Mouse (Mus musculus) heart, embryonic 11.5 days (tissue): ENCODE measurements at regions not wholly inside any gene's neighbourhood (a gene's known extent, or its start where the extent isn't known, plus 50 kb on each side); places are given as distances from the start of the nearest gene placed in this dataset.

Experiments
- ATAC-seq: fragments of 200-750 bp; cut with Nextera tagmentation; replicated peaks from 2 replicates; pipeline ENCODE4 v1.8.0; 2017; ENCODE audit warnings: moderate library complexity; ENCODE audit not compliant: insufficient number of reproducible peaks, low FRiP score, low TSS enrichment
- H3K27ac ChIP-seq: fragments of 300-500 bp; sonication (generic); 2 replicates; pipeline ENCODE4 v1.5.1; 2014; ENCODE audit warnings: mild to moderate bottlenecking, low read depth, low read length
- H3K27me3 ChIP-seq: fragments of 300-500 bp; sonication (generic); 2 replicates; pipeline ENCODE4 v1.6.1; 2014; ENCODE audit warnings: mild to moderate bottlenecking, low read length, mixed read lengths; ENCODE audit not compliant: control insufficient read depth, insufficient read depth
- H3K36me3 ChIP-seq: fragments of 300-500 bp; sonication (generic); 2 replicates; pipeline ENCODE4 v1.6.1; 2014; ENCODE audit warnings: mild to moderate bottlenecking, low read length, moderate library complexity, mixed read lengths; ENCODE audit not compliant: control insufficient read depth, insufficient read depth
- H3K4me1 ChIP-seq: fragments of 300-500 bp; sonication (generic); 2 replicates; pipeline ENCODE4 v1.6.1; 2014; ENCODE audit warnings: low read length; ENCODE audit not compliant: control insufficient read depth, insufficient read depth
- H3K4me2 ChIP-seq: fragments of 300-500 bp; sonication (generic); 2 replicates; pipeline ENCODE4 v1.6.1; 2014; ENCODE audit warnings: mild to moderate bottlenecking, moderate library complexity
- H3K4me3 ChIP-seq: fragments of 300-500 bp; sonication (generic); 2 replicates; pipeline ENCODE4 v1.5.1; 2014; ENCODE audit warnings: low read depth, low read length
- H3K9ac ChIP-seq: fragments of 300-500 bp; sonication (generic); 2 replicates; pipeline ENCODE4 v1.6.1; 2014; ENCODE audit warnings: mild to moderate bottlenecking, low read depth, low read length, moderate library complexity
- H3K9me3 ChIP-seq: fragments of 300-500 bp; sonication (generic); replicated peaks from 2 replicates; pipeline ENCODE4 v1.6.1; 2016; ENCODE audit warnings: low read length; ENCODE audit not compliant: control insufficient read depth
- WGBS: fragments of 180-500 bp; shearing (Covaris S2); extraction: QIAGEN DNeasy Blood & Tissue Kit; methylation state at CpG from one replicate; pipeline ENCODE4 v1.1.7; 2014; ENCODE audit not compliant: insufficient replicate concordance; 5-methylcytosine and 5-hydroxymethylcytosine counted together

DNA sequence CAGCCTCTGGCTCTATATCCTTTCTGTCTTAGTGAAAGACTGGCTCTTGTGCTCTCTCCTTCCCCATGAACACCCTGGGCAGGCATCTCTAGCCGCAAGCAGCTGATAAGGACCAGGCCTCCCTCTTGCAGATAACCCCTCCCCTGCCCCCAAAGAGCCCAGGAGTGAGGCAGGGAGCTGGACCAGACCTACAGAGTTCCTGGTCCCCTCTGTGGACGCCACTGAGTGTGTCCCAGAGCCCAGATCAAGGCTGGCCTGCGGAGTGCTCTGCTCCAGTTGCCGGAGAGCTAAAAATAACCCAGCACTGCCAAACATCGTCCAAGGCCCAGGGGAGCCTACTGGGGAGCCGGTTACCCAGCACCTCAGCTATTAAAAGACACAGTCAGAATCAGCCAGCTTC lies 93.2 kb upstream of the Mgme1 start:
- Histone ChIP-seq H3K4me2 (peak overlapping the region; percentile 33), H3K27me3 (no peaks in the 10 kb centered on the region), H3K4me3 (no peak overlapping the region), H3K4me1 (peaks cover 15% of the 10 kb centered on the region), H3K9me3 (no peaks in the 10 kb centered on the region), H3K36me3 (no peaks in the 10 kb centered on the region), H3K27ac (peak overlapping the region; percentile 94), H3K9ac (peak overlapping the region; percentile 58)
- 12% methylated on average over 6 of the region's 6 CpGs for WGBS
- peak; percentile 62 for ATAC-seq

DNA sequence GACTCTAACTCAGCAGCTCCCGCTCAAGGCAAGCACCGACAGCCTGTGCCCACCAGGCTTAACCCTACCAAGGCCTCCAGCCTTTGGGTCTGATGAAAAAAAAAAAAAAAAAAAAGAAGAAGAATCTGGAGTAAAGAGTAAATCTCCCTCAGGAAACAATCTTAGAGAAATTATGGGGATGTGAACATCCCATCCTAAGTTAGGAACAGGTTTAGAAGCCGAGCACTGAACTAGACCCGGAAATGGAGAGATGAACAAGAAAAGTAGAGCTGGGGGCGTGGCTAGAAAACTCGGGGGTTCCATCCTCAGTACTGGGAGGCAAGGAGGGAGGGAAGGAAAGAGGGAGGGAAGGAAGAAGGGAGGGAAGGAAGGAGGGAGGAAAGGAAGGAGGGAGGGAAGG lies 92.5 kb upstream of the Mgme1 start:
- Histone ChIP-seq H3K27ac (peak overlapping the region; percentile 94), H3K9me3 (no peaks in the 10 kb centered on the region), H3K4me2 (peak overlapping the region; percentile 33; the same call in 1 of the 2 replicates), H3K9ac (peak overlapping the region; percentile 58), H3K36me3 (no peaks in the 10 kb centered on the region), H3K4me3 (no peak overlapping the region), H3K27me3 (no peaks in the 10 kb centered on the region), H3K4me1 (peaks cover 15% of the 10 kb centered on the region)
- no peak for ATAC-seq
- 49% methylated on average over 6 of the region's 6 CpGs for WGBS

DNA sequence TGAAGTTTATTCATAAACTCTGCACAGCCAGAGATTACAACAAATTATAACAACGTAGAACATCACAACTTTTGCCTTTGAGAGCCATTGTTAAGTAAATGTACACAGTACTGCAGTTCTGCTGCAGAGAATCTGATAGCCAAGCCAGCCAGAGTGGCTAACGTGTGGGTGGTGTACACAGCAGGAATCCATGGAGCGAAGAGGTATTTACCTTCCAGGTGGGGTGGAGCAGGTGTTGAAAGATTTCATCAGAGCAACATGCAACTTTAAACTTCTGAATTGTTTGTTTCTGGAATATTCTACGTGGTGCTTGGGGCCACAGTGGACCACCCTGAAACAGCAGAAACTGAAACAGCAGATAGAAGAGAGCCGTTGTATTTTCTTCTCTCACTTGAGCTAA lies 88.4 kb upstream of the Mgme1 start:
- H3K9ac ChIP-seq = no peak overlapping the region
- H3K36me3 ChIP-seq = no peaks in the 10 kb centered on the region
- no peak overlapping the region for H3K27ac ChIP-seq
- 72% methylated on average over 5 of the region's 5 CpGs for WGBS
- no peak for ATAC-seq
- H3K9me3 ChIP-seq = no peaks in the 10 kb centered on the region
- no peaks in the 10 kb centered on the region for H3K27me3 ChIP-seq
- no peak overlapping the region for H3K4me3 ChIP-seq
- peaks cover 9% of the 10 kb centered on the region for H3K4me1 ChIP-seq
- H3K4me2 ChIP-seq = no peak overlapping the region

DNA sequence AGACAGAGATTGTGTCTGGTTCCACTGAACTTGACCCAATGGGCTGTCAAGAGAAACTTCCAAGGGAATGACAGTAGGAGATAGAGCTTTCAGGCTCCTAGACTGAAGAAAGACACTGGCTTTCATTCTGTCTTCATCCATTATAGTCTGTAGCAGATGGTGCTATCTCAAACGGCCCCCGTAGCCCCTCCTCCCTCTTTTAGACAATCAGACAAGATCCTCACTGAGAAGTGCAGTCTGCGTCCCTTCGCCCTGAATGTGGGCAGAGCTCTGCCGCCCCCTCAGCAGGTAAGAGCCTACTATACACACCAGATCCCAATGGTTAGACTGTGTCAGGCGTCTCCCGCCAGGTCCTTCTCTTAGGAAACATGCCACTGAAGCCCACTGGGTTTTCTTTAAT lies 87.9 kb upstream of the Mgme1 start:
- ATAC-seq = no peak
- 57% methylated on average over 7 of the region's 7 CpGs for WGBS
- H3K9me3 ChIP-seq = no peaks in the 10 kb centered on the region

DNA sequence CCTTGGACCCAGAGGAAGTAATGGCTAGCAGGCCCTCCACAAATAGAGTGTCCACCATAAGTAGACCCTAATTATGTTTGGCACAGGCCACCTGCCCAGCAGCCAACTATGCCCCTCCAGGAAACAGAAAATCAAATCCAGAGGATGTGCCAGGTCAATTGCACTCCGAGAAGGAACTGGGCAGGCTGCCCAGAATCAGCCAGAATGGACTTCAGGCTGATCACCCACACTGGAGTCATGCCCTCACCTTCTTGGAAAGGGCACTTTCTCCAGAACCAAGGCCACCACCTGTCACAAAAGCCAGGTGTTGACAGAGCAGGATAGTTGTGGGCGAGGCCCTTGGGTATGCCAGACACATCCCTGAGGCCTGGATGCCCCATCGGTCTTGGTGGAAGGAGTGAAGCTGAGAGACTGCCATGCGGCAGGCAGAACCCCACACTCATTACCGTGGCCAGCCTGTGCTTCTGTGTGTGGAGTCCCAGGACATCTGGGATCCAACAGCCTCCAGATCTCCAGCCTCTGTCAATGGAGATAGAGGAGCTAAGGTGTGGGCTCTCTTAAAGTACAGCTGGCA lies 87.0 kb upstream of the Mgme1 start:
- 80% methylated on average over 5 of the region's 5 CpGs for WGBS
- Histone ChIP-seq H3K36me3 (no peaks in the 10 kb centered on the region), H3K27ac (no peak overlapping the region), H3K4me1 (0 out of 2 replicates have a peak, but pooled peaks cover 2% of the 10 kb centered on the region), H3K27me3 (no peaks in the 10 kb centered on the region), H3K4me2 (no peak overlapping the region), H3K9ac (no peak overlapping the region), H3K9me3 (no peaks in the 10 kb centered on the region), H3K4me3 (no peak overlapping the region)
- ATAC-seq = no peak

More for the DNA sequence above, 87.9 kb upstream of the Mgme1 start:
- H3K9ac ChIP-seq = no peak overlapping the region
- no peak overlapping the region for H3K27ac ChIP-seq
- no peak overlapping the region for H3K4me2 ChIP-seq
- H3K4me3 ChIP-seq = no peak overlapping the region
- H3K27me3 ChIP-seq = no peaks in the 10 kb centered on the region
- peaks cover 5% of the 10 kb centered on the region for H3K4me1 ChIP-seq
- H3K36me3 ChIP-seq = no peaks in the 10 kb centered on the region

DNA sequence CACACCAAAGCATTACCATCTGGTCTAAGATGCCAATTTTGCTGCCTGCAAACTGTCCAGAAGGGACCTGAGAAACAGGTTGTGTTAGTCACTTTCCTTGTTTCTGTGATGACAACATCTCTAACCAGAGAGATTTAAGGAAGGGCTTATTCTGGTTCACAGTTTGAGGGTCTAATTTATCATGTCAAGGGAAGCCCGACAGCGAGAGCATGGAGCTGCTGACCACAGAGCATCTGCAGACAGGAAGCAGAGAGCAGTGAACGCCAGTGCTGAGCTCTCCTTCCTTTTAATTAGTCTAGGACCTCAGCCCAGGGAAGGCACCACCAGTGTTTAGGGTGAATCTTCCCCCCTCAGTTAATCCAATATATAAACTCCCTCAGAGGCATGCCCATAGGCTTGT lies 85.3 kb upstream of the Mgme1 start:
- no peak overlapping the region for H3K9ac ChIP-seq
- H3K4me1 ChIP-seq = 0 out of 2 replicates have a peak, but pooled peaks cover 2% of the 10 kb centered on the region
- no peak overlapping the region for H3K4me3 ChIP-seq
- H3K27me3 ChIP-seq = no peaks in the 10 kb centered on the region
- no peaks in the 10 kb centered on the region for H3K9me3 ChIP-seq
- WGBS = 80% methylated on average over 3 of the region's 3 CpGs
- H3K27ac ChIP-seq = no peak overlapping the region
- no peak overlapping the region for H3K4me2 ChIP-seq
- ATAC-seq = no peak
- H3K36me3 ChIP-seq = no peaks in the 10 kb centered on the region

DNA sequence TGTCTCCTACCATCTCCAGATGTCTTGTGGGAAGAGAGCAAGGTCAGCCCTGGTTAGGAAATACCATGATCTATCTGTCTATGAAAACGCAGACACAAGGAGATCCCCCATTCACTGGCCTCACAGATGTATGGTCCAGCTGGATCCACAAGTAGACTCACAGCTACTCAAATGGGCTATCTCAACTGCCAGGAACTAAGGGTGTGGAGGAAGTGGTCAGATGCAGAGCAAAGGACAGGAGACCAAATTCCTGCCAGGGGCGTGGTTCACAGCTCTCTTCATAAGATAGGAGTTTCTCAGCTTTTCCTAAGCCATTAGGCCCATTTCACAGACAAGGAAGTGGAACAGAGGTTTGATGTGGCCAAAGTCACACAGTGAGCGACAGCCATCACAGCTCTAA lies 84.0 kb upstream of the Mgme1 start:
- Histone ChIP-seq H3K4me1 (0 out of 2 replicates have a peak, but pooled peaks cover 7% of the 10 kb centered on the region), H3K27me3 (no peaks in the 10 kb centered on the region), H3K4me2 (no peak overlapping the region), H3K36me3 (no peaks in the 10 kb centered on the region), H3K9ac (no peak overlapping the region), H3K9me3 (no peaks in the 10 kb centered on the region), H3K4me3 (no peak overlapping the region), H3K27ac (no peak overlapping the region)
- WGBS = 76% methylated on average over 3 of the region's 3 CpGs
- ATAC-seq = no peak

DNA sequence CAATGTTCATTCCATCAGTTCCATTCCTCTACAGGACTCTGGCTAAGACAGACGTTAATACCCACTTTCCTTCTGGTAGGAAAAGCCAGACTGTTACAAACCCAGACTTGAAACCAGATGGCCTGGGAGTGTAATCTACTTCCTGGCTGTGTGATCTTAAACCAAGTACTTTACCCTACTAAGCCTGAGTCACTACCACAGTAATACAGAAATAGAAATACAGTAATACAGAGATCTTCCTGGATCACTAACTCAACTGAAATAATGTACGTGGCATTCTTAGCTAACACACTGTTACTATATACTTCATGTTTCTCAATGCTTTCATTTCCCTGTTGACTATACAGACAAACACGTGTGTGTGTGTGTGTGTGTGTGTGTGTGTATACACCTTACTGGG lies 82.4 kb upstream of the Mgme1 start:
- Histone ChIP-seq H3K4me2 (no peak overlapping the region), H3K36me3 (no peaks in the 10 kb centered on the region), H3K4me3 (no peak overlapping the region), H3K27me3 (no peaks in the 10 kb centered on the region), H3K27ac (no peak overlapping the region), H3K9ac (no peak overlapping the region), H3K9me3 (no peaks in the 10 kb centered on the region), H3K4me1 (0 out of 2 replicates have a peak, but pooled peaks cover 7% of the 10 kb centered on the region)
- no peak for ATAC-seq
- WGBS = 61% methylated on average over 3 of the region's 3 CpGs

DNA sequence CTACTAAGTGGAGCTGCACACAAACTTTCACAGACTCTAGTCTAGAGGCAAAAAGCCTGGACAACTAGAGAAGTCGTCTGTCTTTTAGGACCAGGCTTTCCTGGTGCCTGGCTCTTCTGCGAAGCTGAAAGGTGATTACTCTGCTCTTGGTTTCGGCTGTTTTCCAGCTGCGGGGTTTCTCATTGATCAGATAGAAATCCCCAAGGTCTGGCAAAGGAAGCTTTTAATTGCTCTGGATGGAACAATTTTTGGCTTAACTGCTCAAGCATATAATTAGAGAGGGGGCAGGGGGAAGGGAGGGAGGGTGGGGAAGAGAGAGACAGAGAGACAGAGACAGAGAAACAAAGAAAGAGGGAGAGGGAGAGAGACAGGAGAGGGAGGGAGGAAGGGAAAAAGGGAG lies 82.0 kb upstream of the Mgme1 start:
- H3K27me3 ChIP-seq = no peaks in the 10 kb centered on the region
- H3K9ac ChIP-seq = no peak overlapping the region
- no peak overlapping the region for H3K4me3 ChIP-seq
- 0 out of 2 replicates have a peak, but pooled peaks cover 4% of the 10 kb centered on the region for H3K4me1 ChIP-seq
- no peaks in the 10 kb centered on the region for H3K36me3 ChIP-seq
- H3K4me2 ChIP-seq = no peak overlapping the region
- ATAC-seq = no peak
- H3K9me3 ChIP-seq = no peaks in the 10 kb centered on the region
- no peak overlapping the region for H3K27ac ChIP-seq
- WGBS = 51% methylated on average over 4 of the region's 4 CpGs
